Mouse (Mus musculus) testis, adult 2 months (tissue): ENCODE data around the gene Nt5c2. TPM values are rescaled to one million over a fixed set of nuclear protein-coding genes. Genes with fewer than 3 reads are reported as not detected.

ENCODE experiments used
- H3K27ac ChIP-seq: fragments of 200-500 bp; 2 replicates; pipeline ENCODE4 v1.5.1; 2012; ENCODE audit warnings: low read depth, low read length; ENCODE audit not compliant: control insufficient read depth, insufficient read depth
- H3K27me3 ChIP-seq: fragments of 200-500 bp; 2 replicates; pipeline ENCODE4 v1.6.1; 2012; ENCODE audit warnings: mild to moderate bottlenecking, low read length, moderate library complexity; ENCODE audit not compliant: control insufficient read depth, insufficient read depth
- H3K36me3 ChIP-seq: fragments of 200-500 bp; 2 replicates; pipeline ENCODE4 v1.6.1; 2012; ENCODE audit warnings: mild to moderate bottlenecking, low read length; ENCODE audit not compliant: control insufficient read depth, insufficient read depth
- H3K4me1 ChIP-seq: fragments of 200-500 bp; 2 replicates; pipeline ENCODE4 v1.6.1; 2012; ENCODE audit warnings: low read length; ENCODE audit not compliant: control insufficient read depth, insufficient read depth
- H3K4me3 ChIP-seq: fragments of 200-500 bp; 2 replicates; pipeline ENCODE4 v1.5.1; 2012; ENCODE audit warnings: low read depth, mild to moderate bottlenecking, low read length, moderate library complexity, mixed read lengths; ENCODE audit not compliant: control insufficient read depth
- CTCF ChIP-seq: fragments of 200-500 bp; IDR thresholded peaks from 2 replicates; pipeline ENCODE4 v1.5.1; 2012; ENCODE audit warnings: low read depth, mild to moderate bottlenecking, inconsistent platforms, low read length, moderate library complexity; ENCODE audit not compliant: control insufficient read depth, insufficient read depth, insufficient replicate concordance
- POLR2A ChIP-seq: fragments of 200-500 bp; IDR thresholded peaks from 2 replicates; pipeline ENCODE4 v1.6.1; 2012; ENCODE audit warnings: low read depth, mild to moderate bottlenecking, inconsistent platforms, low read length, moderate library complexity; ENCODE audit not compliant: control insufficient read depth
- polyA plus RNA-seq: library from polyadenylated mRNA; depleted of rRNA; stranded (reverse); fragments of >200 nt; gene quantifications from 2 replicates; pipeline ENCODE4 v1.2.3, GENCODE M21; 2012

Gene Nt5c2
- polyA plus RNA-seq, 1 experiment: 38.6 TPM

DNA sequence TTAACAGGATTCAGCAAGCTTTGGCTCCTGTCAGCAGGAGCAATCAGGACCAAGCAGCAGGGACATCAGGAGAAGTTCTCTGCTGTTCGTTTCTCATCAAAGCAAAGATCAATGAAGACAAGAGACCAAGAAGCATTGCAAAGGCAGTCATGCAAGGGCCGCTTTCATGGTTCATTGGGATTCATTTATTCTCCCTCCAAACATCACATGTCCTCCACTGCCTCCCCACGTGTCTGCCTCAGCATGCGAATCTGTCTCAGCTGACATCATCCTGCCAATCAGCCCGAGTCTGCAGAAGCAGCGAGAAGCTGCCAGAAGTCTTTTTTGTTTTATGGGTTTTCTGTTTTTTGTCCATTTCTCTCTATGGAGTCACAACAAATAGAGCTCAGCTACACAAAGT lies 37.5 kb downstream of the Nt5c2 start:
- Histone ChIP-seq H3K27me3 (no peaks in the 10 kb centered on the region), H3K4me3 (no peak overlapping the region), H3K36me3 (no peaks in the 10 kb centered on the region), H3K27ac (no peak overlapping the region), H3K4me1 (peaks cover 2% of the 10 kb centered on the region; the same call in 1 of the 2 replicates)
- TF ChIP-seq CTCF: no peak
- no peak for TF ChIP-seq POLR2A

DNA sequence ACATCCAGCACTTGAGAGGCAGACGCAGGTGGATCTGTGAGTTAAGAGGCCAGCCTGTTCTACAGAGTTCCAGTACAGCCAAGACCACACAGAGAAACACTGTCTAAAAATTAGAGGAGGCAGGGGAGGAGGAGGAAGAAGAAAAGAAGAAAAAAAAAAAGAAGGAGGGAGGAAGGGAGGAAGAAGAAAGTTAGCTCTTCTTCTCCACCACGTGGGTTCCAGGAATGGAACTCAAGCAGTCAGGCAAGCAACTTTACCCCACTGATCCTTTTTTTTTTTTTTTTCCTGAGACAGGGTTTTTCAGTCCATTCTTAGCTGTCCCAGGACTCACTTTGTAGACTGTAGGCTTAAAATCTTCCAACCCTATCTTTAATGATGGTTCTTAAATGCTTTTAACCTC lies 38.2 kb downstream of the Nt5c2 start:
- Histone ChIP-seq H3K27ac (no peak overlapping the region), H3K4me3 (no peak overlapping the region), H3K36me3 (no peaks in the 10 kb centered on the region), H3K27me3 (no peaks in the 10 kb centered on the region), H3K4me1 (peaks cover 2% of the 10 kb centered on the region; the same call in 1 of the 2 replicates)
- TF ChIP-seq POLR2A (no peak), CTCF (no peak)

DNA sequence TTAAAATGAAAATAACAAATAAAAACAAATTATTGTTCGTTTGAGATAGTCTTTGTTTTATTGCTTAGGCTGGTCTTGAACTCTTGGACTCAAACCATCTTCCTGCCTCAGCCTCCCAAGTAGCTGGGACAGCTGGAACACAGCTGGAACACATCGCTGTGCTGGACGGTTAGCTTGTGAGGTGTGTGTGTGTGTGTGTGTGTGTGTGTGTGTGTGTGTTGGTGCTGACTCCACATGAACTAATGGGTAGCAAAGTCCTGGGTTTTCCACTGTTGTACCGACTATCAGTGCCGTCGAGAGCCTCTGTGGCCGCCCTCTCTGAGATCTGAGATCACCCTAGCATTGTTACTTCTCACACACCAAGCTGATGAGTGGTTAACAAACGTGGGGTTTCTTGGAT lies 39.0 kb downstream of the Nt5c2 start:
- H3K36me3 ChIP-seq: no peaks in the 10 kb centered on the region
- no peak overlapping the region for H3K27ac ChIP-seq
- H3K4me3 ChIP-seq: no peak overlapping the region
- peaks cover 2% of the 10 kb centered on the region; the same call in 1 of the 2 replicates for H3K4me1 ChIP-seq
- TF ChIP-seq CTCF (no peak), POLR2A (no peak)
- no peaks in the 10 kb centered on the region for H3K27me3 ChIP-seq

DNA sequence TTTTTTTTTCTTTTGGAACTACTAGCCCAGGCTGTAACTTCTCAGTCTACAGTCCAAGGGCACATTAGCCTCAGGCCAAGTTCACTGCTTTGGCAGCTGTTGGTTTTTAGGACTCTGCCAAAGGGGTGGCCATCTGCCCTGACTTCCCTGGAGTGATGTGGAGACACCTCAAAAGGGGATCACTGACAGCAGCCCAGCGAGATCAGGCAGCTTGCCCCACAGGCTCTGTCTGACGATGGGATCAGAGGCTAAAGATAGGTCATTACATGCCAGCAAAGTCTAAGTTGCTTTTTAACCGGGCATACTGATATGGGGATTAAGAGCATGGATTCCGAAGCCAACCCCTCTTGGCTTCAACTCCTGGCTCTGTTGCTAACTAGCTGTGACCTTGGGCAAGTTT lies 39.4 kb downstream of the Nt5c2 start:
- no peaks in the 10 kb centered on the region for H3K27me3 ChIP-seq
- no peak overlapping the region for H3K4me3 ChIP-seq
- peaks cover 2% of the 10 kb centered on the region; the same call in 1 of the 2 replicates for H3K4me1 ChIP-seq
- H3K27ac ChIP-seq: no peak overlapping the region
- no peaks in the 10 kb centered on the region for H3K36me3 ChIP-seq
- TF ChIP-seq CTCF (no peak), POLR2A (no peak)

DNA sequence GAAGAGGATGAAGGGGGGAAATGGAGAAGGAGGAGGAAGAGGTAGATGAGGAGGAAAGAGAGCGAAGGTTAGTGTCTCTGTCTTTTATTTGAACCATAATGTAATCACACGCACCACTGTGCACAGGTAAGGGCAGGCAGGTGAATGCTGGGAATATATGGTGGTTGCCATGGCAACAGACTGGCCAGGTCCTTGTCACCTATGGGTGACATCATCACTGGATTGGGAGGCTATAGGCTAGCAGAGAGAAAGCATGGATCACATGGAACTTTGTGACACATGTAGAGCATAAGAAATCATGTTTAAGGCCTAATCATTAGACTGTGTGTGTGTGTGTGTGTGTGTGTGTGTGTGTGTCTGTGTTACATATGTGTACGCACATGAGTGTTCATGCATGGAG lies 42.8 kb downstream of the Nt5c2 start:
- Histone ChIP-seq H3K27ac (no peak overlapping the region), H3K4me1 (peaks cover 2% of the 10 kb centered on the region; the same call in 1 of the 2 replicates), H3K36me3 (no peaks in the 10 kb centered on the region), H3K27me3 (no peaks in the 10 kb centered on the region), H3K4me3 (peak overlapping the region; percentile 15; the same call in 1 of the 2 replicates)
- TF ChIP-seq POLR2A: no peak

DNA sequence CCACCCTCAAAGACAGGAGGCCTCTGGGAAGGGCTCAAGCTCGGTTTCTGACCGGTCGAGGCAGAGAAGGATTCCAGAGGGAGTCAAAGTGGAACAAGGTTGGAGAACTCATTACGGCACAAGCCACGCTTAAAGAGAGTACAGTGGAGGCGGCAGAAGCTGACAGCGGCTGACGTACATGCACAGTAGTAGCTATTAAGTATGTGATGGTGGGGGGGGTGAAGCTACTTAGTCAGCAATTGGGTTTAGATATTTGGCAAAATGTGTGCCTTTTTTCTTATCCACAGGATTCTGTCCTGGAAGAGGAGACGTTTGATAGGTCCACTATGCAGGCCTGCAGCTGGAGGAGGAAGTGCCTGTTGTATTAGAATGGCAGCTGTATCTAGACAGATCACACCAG lies 43.2 kb downstream of the Nt5c2 start:
- Histone ChIP-seq H3K4me3 (no peak overlapping the region), H3K4me1 (peaks cover 2% of the 10 kb centered on the region; the same call in 1 of the 2 replicates), H3K27me3 (no peaks in the 10 kb centered on the region), H3K27ac (no peak overlapping the region), H3K36me3 (no peaks in the 10 kb centered on the region)
- no peak for TF ChIP-seq POLR2A
- no peak for TF ChIP-seq CTCF

DNA sequence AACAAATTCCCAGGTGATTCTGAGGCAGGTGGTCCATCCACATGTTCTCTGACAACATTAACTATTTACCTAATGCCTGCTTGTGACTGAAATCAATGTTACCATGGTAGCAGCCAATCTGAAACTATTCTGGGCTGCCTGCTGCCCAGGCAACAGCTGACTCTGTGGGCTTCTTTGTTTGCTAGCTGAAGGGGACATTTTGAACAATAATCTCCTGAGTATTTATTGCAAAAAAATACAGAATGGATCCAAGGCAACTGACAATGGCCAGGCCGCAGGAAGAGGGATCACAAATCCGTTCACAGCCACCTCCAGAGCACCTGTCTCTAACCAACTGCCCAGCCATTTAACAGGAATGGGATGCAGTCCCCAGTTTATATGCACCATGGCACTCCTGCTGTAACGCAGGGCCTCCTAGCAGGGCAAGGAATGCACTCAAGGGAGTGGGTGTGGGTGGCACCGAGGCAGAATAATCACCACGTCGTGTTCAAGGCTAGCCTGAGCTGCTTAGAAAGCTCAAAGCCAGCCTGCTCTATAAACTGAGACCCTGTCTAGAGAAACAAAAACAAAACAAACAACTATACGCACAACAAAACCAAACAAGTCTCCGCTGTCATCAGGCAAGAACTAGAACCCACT lies 43.8 kb downstream of the Nt5c2 start:
- H3K36me3 ChIP-seq: no peaks in the 10 kb centered on the region
- peaks cover 2% of the 10 kb centered on the region; the same call in 1 of the 2 replicates for H3K4me1 ChIP-seq
- TF ChIP-seq POLR2A (no peak), CTCF (no peak)
- no peak overlapping the region for H3K4me3 ChIP-seq
- no peak overlapping the region for H3K27ac ChIP-seq
- H3K27me3 ChIP-seq: no peaks in the 10 kb centered on the region
